Mouse (Mus musculus) kidney, adult 2 months (tissue): ENCODE results near the gene Spata13.

ENCODE experiments used
- CTCF ChIP-seq: fragments of 200-500 bp; conservative IDR thresholded peaks from 2 replicates; pipeline ENCODE4 v1.5.1; 2011; ENCODE audit warnings: low read depth, mild to moderate bottlenecking, control low read depth, low read length, moderate library complexity, mixed read lengths; ENCODE audit not compliant: insufficient read depth, insufficient read length
- POLR2A ChIP-seq: fragments of 200-500 bp; IDR thresholded peaks from one replicate; pipeline ENCODE4 v1.6.1; 2011; ENCODE audit warnings: low read depth, low read length, control low read depth

GRCm38 (mm10) chr14:60633961-60634864, at the start of gene Spata13:
- 0 out of 2 replicates have a peak, but pooled peaks have one; percentile 3 for TF ChIP-seq CTCF
- peak; percentile 83 for TF ChIP-seq POLR2A
